Mouse (Mus musculus): ENCODE results near the gene Il2ra.

Il2ra gene

GRCm38 (mm10) chr2:11653330-11653729, 10.7 kb downstream of the Il2ra start:
- DNase-seq (ENCODE audit: low spot score): no peak

GRCm38 (mm10) chr2:11653780-11654179, 11.2 kb downstream of the Il2ra start:
- no peak for DNase-seq (ENCODE audit: low spot score)

GRCm38 (mm10) chr2:11654990-11655931, 12.7 kb downstream of the Il2ra start:
- no peak for DNase-seq (ENCODE audit: low spot score)

GRCm38 (mm10) chr2:11657581-11657980, 15.0 kb downstream of the Il2ra start:
- no peak for DNase-seq (ENCODE audit: low spot score)

GRCm38 (mm10) chr2:11659263-11659662, 16.7 kb downstream of the Il2ra start:
- no peak for DNase-seq (ENCODE audit: low spot score)

GRCm38 (mm10) chr2:11662143-11662906, 19.7 kb downstream of the Il2ra start:
- no peak for DNase-seq (ENCODE audit: low spot score)

- DNase-seq (ENCODE audit: low spot score): no peak
Observed at GRCm38 (mm10) chr2:11662907-11663230, 20.3 kb downstream of the Il2ra start.

- DNase-seq (ENCODE audit: low spot score): peak; percentile 88
Observed at GRCm38 (mm10) chr2:11663961-11664360, 21.4 kb downstream of the Il2ra start.

- no peak for DNase-seq (ENCODE audit: low spot score)
Observed at GRCm38 (mm10) chr2:11664367-11664766, 21.8 kb downstream of the Il2ra start.

GRCm38 (mm10) chr2:11664806-11665205, 22.2 kb downstream of the Il2ra start:
- no peak for DNase-seq (ENCODE audit: low spot score)

GRCm38 (mm10) chr2:11665326-11665725, 22.7 kb downstream of the Il2ra start:
- DNase-seq (ENCODE audit: low spot score): no peak

- DNase-seq (ENCODE audit: low spot score): peak; percentile 15
Observed at GRCm38 (mm10) chr2:11672144-11672543, 29.5 kb downstream of the Il2ra start.

- DNase-seq (ENCODE audit: low spot score): no peak
Observed at GRCm38 (mm10) chr2:11679626-11680025, 37.0 kb downstream of the Il2ra start.

- no peak for DNase-seq (ENCODE audit: low spot score)
Observed at GRCm38 (mm10) chr2:11682712-11683111, 40.1 kb downstream of the Il2ra start.

- DNase-seq (ENCODE audit: low spot score): no peak
Observed at GRCm38 (mm10) chr2:11686512-11686911, 43.9 kb downstream of the Il2ra start.

GRCm38 (mm10) chr2:11687436-11687835, 44.8 kb downstream of the Il2ra start:
- peak; percentile 61 for DNase-seq (ENCODE audit: low spot score)

- DNase-seq (ENCODE audit: low spot score): no peak
Observed at GRCm38 (mm10) chr2:11690201-11690890, 47.7 kb downstream of the Il2ra start.

GRCm38 (mm10) chr2:11693352-11693751, 50.7 kb downstream of the Il2ra start:
- no peak for DNase-seq (ENCODE audit: low spot score)

- no peak for DNase-seq (ENCODE audit: low spot score)
Observed at GRCm38 (mm10) chr2:11694104-11694503, 51.5 kb downstream of the Il2ra start.

GRCm38 (mm10) chr2:11695867-11696266, 53.3 kb downstream of the Il2ra start:
- DNase-seq (ENCODE audit: low spot score): no peak

- DNase-seq (ENCODE audit: low spot score): peak; percentile 9
Observed at GRCm38 (mm10) chr2:11698994-11699393, 56.4 kb downstream of the Il2ra start.

GRCm38 (mm10) chr2:11699905-11700304, 57.3 kb downstream of the Il2ra start:
- DNase-seq (ENCODE audit: low spot score): no peak

Measured in embryo, embryonic 10.5 days (tissue).